ENCODE assay signal across 14 mouse cellular contexts in the genomic region with DNA sequence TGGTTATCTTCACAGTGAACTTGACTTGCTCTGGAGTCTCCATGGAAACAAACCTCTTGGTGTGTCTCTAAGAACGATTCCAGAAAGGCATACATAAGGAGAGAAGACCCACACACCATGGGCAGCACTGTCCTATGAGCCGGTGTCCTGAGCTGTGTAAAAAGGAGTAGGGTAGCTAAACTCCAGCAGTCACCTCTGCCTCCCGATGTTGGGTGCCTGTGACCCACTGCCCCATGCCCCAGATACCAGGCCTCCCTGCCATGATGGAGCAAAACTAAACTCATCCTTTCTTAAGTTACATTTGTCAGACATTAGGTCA.
DNase-seq lines count a peak whose midpoint lies in the region; ATAC-seq and TF ChIP-seq lines count a peak whose summit lies in the region.
"Had no signal": no experiment of that assay in that cellular context is flagged by ENCODE, and none has a peak within 500 bp of the region (broad histone marks: within the 10 kb centered on the region; RNA-seq: fewer than 3 reads in every experiment).

No protein-coding gene starts in this region.

- DNase-seq in intestine, embryonic 14.5 days (ENCODE audit: low spot score), result no peak
- no peak for DNase-seq in forebrain, embryonic 14.5 days (ENCODE audit: low spot score)
- DNase-seq in hindbrain, postnatal 0 days (ENCODE audit: low spot score), result no peak
- DNase-seq in testis, postnatal 14 days (ENCODE audit: low spot score), result no peak
- DNase-seq in kidney, postnatal 25 days, result no peak
- DNase-seq in heart, postnatal 10 days, result no peak
- DNase-seq: adrenal gland, postnatal 36 days; B cell, adult 2 months; heart, adult 2 months had no signal

- no peaks in the 10 kb centered on the region for H3K36me3 ChIP-seq in intestine, embryonic 14.5 days (ENCODE audit: control insufficient read depth, insufficient read depth, low read length)
- no peaks in the 10 kb centered on the region for H3K36me3 ChIP-seq in intestine, embryonic 15.5 days
- no peaks in the 10 kb centered on the region for H3K36me3 ChIP-seq in forebrain, embryonic 14.5 days (ENCODE audit: control insufficient read depth, insufficient read depth, low read length)
- no peaks in the 10 kb centered on the region for H3K36me3 ChIP-seq in hindbrain, postnatal 0 days (ENCODE audit: insufficient read depth, low read length)
- H3K36me3 ChIP-seq in neural tube, embryonic 13.5 days, result no peaks in the 10 kb centered on the region
- H3K36me3 ChIP-seq: embryonic facial prominence, embryonic 15.5 days; G1E had no signal

- no peak overlapping the region for H3K9ac ChIP-seq in intestine, embryonic 14.5 days (ENCODE audit: low read length)
- H3K9ac ChIP-seq in intestine, embryonic 15.5 days, result no peak overlapping the region
- no peak overlapping the region for H3K9ac ChIP-seq in forebrain, embryonic 14.5 days (ENCODE audit: low read length)
- H3K9ac ChIP-seq in hindbrain, postnatal 0 days (replicated peaks; ENCODE audit: low read length), result no peak overlapping the region
- no peak overlapping the region for H3K9ac ChIP-seq in neural tube, embryonic 13.5 days
- H3K9ac ChIP-seq: embryonic facial prominence, embryonic 15.5 days had no signal

- H3K4me3 ChIP-seq in intestine, embryonic 14.5 days (ENCODE audit: low read depth, low read length), result no peak overlapping the region
- no peak overlapping the region for H3K4me3 ChIP-seq in intestine, embryonic 15.5 days (replicated peaks)
- H3K4me3 ChIP-seq in forebrain, embryonic 14.5 days (ENCODE audit: low read depth, low read length), result no peak overlapping the region
- H3K4me3 ChIP-seq in hindbrain, postnatal 0 days (ENCODE audit: low read length), result no peak overlapping the region
- H3K4me3 ChIP-seq in neural tube, embryonic 13.5 days, result no peak overlapping the region
- H3K4me3 ChIP-seq: embryonic facial prominence, embryonic 15.5 days; heart, adult 2 months had no signal

- 74% methylated on average over 3 of the region's 3 CpGs for WGBS in intestine, embryonic 14.5 days
- 71% methylated on average over 3 of the region's 3 CpGs for WGBS in intestine, embryonic 15.5 days
- 72% methylated on average over 3 of the region's 3 CpGs for WGBS in forebrain, embryonic 14.5 days
- WGBS in hindbrain, postnatal 0 days, result 41% methylated on average over 3 of the region's 3 CpGs
- 58% methylated on average over 3 of the region's 3 CpGs for WGBS in neural tube, embryonic 13.5 days

- TF ChIP-seq CTCF in hindbrain, postnatal 0 days (IDR thresholded peaks at IDR 0.05; ENCODE audit: low read depth), result no peak

- no peak overlapping the region for H3K4me2 ChIP-seq in intestine, embryonic 14.5 days (ENCODE audit: low read length)
- H3K4me2 ChIP-seq in intestine, embryonic 15.5 days (replicated peaks), result no peak overlapping the region
- no peak overlapping the region for H3K4me2 ChIP-seq in forebrain, embryonic 14.5 days (ENCODE audit: low read length)
- no peak overlapping the region for H3K4me2 ChIP-seq in hindbrain, postnatal 0 days (ENCODE audit: low read depth, low read length)
- H3K4me2 ChIP-seq in neural tube, embryonic 13.5 days, result peak overlapping the region; percentile 25; the same call in 1 of the 2 replicates
- H3K4me2 ChIP-seq: embryonic facial prominence, embryonic 15.5 days had no signal

- no peaks in the 10 kb centered on the region for H3K27me3 ChIP-seq in intestine, embryonic 14.5 days (replicated peaks; ENCODE audit: control insufficient read depth, insufficient read depth, low read length)
- no peaks in the 10 kb centered on the region for H3K27me3 ChIP-seq in intestine, embryonic 15.5 days (replicated peaks)
- no peaks in the 10 kb centered on the region for H3K27me3 ChIP-seq in forebrain, embryonic 14.5 days (replicated peaks; ENCODE audit: control insufficient read depth, insufficient read depth, low read length)
- H3K27me3 ChIP-seq in hindbrain, postnatal 0 days (ENCODE audit: insufficient read depth, low read length), result no peaks in the 10 kb centered on the region
- no peaks in the 10 kb centered on the region for H3K27me3 ChIP-seq in neural tube, embryonic 13.5 days
- H3K27me3 ChIP-seq: embryonic facial prominence, embryonic 15.5 days had no signal

- intact Hi-C loops in heart, postnatal 10 days (cut with DNase I), result no loop called here

- H3K9me3 ChIP-seq in intestine, embryonic 14.5 days (ENCODE audit: control insufficient read depth, low read length), result no peaks in the 10 kb centered on the region
- H3K9me3 ChIP-seq in intestine, embryonic 15.5 days, result no peaks in the 10 kb centered on the region
- no peaks in the 10 kb centered on the region for H3K9me3 ChIP-seq in forebrain, embryonic 14.5 days (replicated peaks; ENCODE audit: control insufficient read depth, low read length)
- no peaks in the 10 kb centered on the region for H3K9me3 ChIP-seq in hindbrain, postnatal 0 days (ENCODE audit: low read length)
- no peaks in the 10 kb centered on the region for H3K9me3 ChIP-seq in neural tube, embryonic 13.5 days
- H3K9me3 ChIP-seq: embryonic facial prominence, embryonic 15.5 days had no signal

- H3K27ac ChIP-seq in intestine, embryonic 14.5 days (ENCODE audit: low read depth), result peak overlapping the region; percentile 3; the same call in 1 of the 2 replicates
- H3K27ac ChIP-seq in intestine, embryonic 15.5 days, result no peak overlapping the region
- H3K27ac ChIP-seq in forebrain, embryonic 14.5 days (ENCODE audit: low read depth, low read length), result peak overlapping the region; percentile 70; the same call in 1 of the 2 replicates
- peak overlapping the region; percentile 32; the same call in 1 of the 2 replicates for H3K27ac ChIP-seq in hindbrain, postnatal 0 days
- peak overlapping the region; percentile 79 for H3K27ac ChIP-seq in neural tube, embryonic 13.5 days (replicated peaks)
- H3K27ac ChIP-seq: heart, adult 2 months; kidney, postnatal 0 days had no signal

- H3K4me1 ChIP-seq in intestine, embryonic 14.5 days (replicated peaks; ENCODE audit: control insufficient read depth, insufficient read depth, low read length), result no peaks in the 10 kb centered on the region
- no peaks in the 10 kb centered on the region for H3K4me1 ChIP-seq in intestine, embryonic 15.5 days (replicated peaks)
- H3K4me1 ChIP-seq in forebrain, embryonic 14.5 days (ENCODE audit: control insufficient read depth, insufficient read depth, low read length), result peaks cover 14% of the 10 kb centered on the region
- H3K4me1 ChIP-seq in hindbrain, postnatal 0 days (ENCODE audit: insufficient read depth, low read length), result peaks cover 4% of the 10 kb centered on the region
- H3K4me1 ChIP-seq in neural tube, embryonic 13.5 days (replicated peaks), result peaks cover 40% of the 10 kb centered on the region

- no peak for ATAC-seq in intestine, embryonic 14.5 days (replicated peaks; ENCODE audit: low FRiP score, low TSS enrichment, low read depth)
- no peak for ATAC-seq in intestine, embryonic 15.5 days
- peak; percentile 21; the same call in 1 of the 2 replicates for ATAC-seq in forebrain, embryonic 14.5 days
- ATAC-seq in hindbrain, postnatal 0 days, result no peak
- ATAC-seq in neural tube, embryonic 13.5 days (ENCODE audit: low read depth), result no peak
